Mouse (Mus musculus) CH12.LX (cell line): ENCODE measurements around the gene Nr2c2ap.

ENCODE experiments used
- MAFK ChIP-seq: IDR thresholded peaks from 2 replicates; pipeline ENCODE4 v1.6.1; 2011; ENCODE audit warnings: low read length, improper control_type of control experiment; ENCODE audit not compliant: insufficient replicate concordance
- POLR2A ChIP-seq: IDR thresholded peaks from 2 replicates; pipeline ENCODE4 v1.6.1; 2011; ENCODE audit warnings: low read depth, mild to moderate bottlenecking, improper control_type of control experiment, low read length

DNA sequence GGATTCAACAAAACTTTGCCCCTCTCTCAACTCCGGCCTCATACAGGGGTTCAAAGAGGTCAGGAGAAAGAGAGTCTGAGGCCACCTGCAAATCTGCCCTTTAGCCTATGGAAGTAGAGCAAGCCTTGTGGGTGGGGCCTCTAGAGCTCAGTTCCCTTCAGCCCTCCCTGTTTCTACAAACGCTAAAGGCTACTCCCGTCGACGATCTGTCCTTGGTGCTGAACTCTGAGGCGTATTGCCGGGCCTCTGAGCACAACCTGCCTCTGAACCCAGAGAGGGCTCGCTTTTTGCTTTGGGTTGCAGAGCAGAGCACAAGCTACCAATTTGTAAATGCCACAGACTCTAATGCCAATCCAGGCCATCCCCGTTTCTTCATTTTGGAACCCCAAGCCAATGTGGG, 13.5 kb upstream of the Nr2c2ap start:
- TF ChIP-seq MAFK: no peak
- TF ChIP-seq POLR2A: no peak
